Mouse (Mus musculus): ENCODE data around the gene Padi3.

Gene Padi3

GRCm38 (mm10) chr4:140810458-140811260 lies at the start of gene Padi3:
Gene Padi3, minus strand, starts transcription at chr4:140810648.
- no peak for DNase-seq (ENCODE audit: extremely low spot score, low read depth, low spot score)

DNA sequence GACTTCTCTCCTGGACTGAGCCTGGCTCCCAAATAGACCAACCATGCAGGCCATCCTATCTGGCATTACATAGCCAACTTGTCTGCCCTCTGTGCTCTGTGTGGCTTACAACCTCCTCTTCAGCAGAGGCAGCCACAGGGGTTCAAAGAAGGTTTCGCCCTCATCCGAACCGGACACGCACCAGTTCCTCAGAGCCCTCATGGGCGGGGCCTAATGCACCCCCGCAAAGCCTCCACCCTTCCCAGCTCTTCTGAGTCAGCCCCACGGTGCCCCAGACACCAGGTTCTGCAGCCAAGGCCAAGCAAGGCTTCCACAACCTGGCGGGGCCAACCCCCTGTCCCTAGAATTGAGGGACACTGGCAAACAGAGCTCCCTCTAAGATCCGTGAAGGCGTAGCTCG lies 48.8 kb upstream of the Padi3 start:
- DNase-seq (ENCODE audit: extremely low spot score, low read depth, low spot score), result no peak

DNA sequence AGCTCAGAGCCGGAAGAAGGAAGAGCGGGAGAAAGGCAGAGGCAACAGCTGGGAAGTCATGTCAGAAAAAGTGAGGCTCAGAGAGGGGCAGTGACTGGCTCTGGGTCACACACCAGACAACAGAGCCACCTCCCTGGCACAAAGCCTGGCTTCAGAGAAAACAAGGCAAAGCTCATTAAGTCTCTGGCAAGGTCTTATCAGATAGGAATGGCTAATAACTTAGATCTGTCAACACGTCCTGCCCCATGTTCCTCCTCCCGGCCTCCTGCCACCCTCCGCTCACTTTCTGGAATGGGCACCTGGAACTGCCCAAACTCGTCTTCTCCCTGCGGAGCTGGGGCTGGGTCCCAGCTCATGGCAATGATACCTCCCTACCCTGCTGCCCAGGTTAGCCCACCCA lies 47.4 kb upstream of the Padi3 start:
- DNase-seq (ENCODE audit: extremely low spot score, low read depth, low spot score), result no peak

DNA sequence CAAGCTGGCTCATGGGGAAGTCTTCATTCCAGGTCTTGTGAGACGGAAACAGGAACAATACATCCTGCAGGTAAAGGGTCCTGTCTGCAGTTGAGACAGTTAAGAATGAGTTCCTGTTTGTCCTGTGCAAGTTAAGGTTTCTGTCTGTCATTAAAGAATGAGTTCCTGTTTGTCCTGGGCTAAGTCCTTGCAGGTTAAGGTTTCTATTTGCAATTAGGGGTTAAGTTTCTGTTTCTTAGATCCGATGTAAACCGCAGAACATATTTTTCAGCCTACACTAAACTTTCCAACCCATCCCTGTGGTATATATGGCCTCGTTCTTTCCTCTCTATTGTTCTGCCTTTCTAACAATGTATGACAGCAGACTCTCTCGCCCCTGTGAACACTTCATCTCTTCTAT lies 46.6 kb upstream of the Padi3 start:
- DNase-seq (ENCODE audit: extremely low spot score, low read depth, low spot score), result no peak

DNA sequence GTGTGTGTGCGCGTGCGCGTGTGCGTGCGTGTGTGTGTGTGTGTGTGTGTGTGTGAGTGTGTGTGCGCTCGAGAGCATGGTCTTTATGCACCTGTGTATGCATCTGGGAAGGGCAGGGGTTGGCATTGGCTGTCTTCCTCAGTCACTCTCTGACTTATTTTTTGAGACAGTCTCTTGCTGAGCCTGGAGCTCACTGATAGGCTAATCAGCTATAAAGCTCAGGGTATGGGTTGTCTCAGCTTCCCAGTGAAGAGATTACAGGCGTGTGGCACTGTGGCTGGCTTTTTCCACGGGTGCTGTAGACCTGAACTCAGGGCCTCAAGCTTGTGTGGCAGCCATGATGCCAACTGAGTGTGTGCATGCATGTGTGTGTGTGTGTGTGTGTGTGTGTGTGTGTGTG lies 44.7 kb upstream of the Padi3 start:
- DNase-seq (ENCODE audit: extremely low spot score, low read depth, low spot score), result no peak

DNA sequence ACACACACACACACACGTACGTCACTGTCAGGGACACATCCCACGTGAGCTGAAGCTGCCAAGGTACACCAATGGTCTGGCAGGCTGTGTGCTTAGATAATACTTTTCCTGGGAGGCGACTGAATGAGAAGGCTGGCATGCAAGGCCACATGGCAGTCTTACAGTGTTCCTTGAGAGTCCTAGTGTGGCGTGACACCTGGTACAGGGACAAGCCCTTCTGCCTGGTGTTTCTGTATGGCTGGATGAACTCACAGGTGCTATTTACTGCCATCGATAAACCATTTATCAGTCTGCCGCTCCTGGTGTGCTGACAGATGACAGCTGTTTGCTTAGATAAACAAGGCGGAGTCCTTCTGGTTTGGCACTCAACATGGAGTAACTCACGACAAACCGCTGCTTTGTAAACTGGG lies 44.0 kb upstream of the Padi3 start:
- DNase-seq (ENCODE audit: extremely low spot score, low read depth, low spot score), result no peak

DNA sequence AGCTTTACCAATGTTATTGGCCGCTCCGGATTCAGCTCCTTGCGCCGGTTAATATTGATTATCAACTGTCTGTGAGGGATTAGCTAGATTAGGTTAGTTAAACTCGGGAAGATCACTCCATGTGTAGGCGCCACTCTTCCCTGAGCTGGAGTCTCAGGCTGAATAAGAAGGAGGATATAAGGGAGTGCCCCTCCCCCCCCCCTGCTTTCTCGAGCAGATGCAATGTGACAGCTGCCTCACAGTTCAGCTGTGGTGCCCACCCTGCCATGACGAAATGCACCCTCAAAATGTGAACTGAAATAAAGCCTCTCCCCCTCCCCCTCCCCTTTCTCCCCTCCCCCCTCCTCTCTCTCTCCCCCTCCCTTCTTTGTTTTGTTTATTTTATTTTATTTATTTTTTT lies 43.2 kb upstream of the Padi3 start:
- DNase-seq (ENCODE audit: extremely low spot score, low read depth, low spot score), result no peak

GRCm38 (mm10) chr4:140849310-140849709 lies 38.9 kb upstream of the Padi3 start:
- DNase-seq (ENCODE audit: extremely low spot score, low read depth, low spot score), result no peak

DNA sequence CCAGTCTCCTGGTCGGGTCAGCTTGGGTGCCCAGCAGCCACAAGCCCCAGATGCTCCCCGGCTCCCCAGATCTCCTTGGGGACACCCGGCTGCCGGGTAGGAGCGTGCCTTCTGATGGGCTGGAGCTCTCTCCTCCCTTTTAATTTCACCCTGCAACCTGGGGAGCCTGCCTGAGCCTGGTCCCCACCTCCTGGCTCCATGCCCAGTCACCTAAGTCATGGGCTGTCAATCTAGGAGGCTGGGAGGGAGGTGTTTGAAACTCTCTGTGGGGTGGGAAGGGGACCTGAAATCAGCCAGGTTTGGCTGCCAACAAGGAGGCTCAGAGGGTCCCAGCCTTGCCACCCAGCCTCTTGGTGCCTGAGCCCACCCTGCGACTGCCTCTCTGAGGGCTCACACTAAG lies 35.2 kb upstream of the Padi3 start, which contains the start of gene Padi1:
TSS of gene Padi1 (minus strand) at position 113 of the 400 bp plus-strand sequence.
- DNase-seq (ENCODE audit: extremely low spot score, low read depth, low spot score), result no peak

- no peak for DNase-seq (ENCODE audit: extremely low spot score, low read depth, low spot score)
Measured at GRCm38 (mm10) chr4:140844991-140845390, 34.5 kb upstream of the Padi3 start.

GRCm38 (mm10) chr4:140843670-140844280 lies 33.3 kb upstream of the Padi3 start:
- no peak for DNase-seq (ENCODE audit: extremely low spot score, low read depth, low spot score)

GRCm38 (mm10) chr4:140842909-140843308 lies 32.5 kb upstream of the Padi3 start:
- DNase-seq (ENCODE audit: extremely low spot score, low read depth, low spot score), result no peak

- no peak for DNase-seq (ENCODE audit: extremely low spot score, low read depth, low spot score)
Measured at GRCm38 (mm10) chr4:140837879-140838278, 27.4 kb upstream of the Padi3 start.

- DNase-seq (ENCODE audit: extremely low spot score, low read depth, low spot score), result no peak
Measured at GRCm38 (mm10) chr4:140836208-140836866, 25.9 kb upstream of the Padi3 start.

DNA sequence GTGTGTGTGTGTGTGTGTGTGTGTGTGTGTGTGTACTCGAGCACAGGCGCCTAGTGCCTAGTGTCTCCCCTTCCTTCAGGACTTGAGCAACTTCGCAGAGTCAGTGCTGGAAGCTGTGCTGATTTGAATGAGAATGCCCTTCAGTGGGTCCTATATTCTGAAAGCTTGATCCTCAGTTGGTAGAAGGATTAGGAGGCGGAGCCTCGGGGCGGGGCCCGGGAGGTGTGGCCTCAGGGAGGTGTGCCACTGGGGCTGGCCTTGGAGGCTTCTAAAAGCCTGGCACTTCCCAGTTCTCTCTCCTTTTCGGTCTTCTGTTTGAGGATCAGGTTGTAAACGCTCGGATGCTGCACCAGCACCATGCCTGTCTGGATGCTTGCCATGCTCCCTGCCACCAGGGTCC lies 25.2 kb upstream of the Padi3 start:
- DNase-seq (ENCODE audit: extremely low spot score, low read depth, low spot score), result no peak

DNA sequence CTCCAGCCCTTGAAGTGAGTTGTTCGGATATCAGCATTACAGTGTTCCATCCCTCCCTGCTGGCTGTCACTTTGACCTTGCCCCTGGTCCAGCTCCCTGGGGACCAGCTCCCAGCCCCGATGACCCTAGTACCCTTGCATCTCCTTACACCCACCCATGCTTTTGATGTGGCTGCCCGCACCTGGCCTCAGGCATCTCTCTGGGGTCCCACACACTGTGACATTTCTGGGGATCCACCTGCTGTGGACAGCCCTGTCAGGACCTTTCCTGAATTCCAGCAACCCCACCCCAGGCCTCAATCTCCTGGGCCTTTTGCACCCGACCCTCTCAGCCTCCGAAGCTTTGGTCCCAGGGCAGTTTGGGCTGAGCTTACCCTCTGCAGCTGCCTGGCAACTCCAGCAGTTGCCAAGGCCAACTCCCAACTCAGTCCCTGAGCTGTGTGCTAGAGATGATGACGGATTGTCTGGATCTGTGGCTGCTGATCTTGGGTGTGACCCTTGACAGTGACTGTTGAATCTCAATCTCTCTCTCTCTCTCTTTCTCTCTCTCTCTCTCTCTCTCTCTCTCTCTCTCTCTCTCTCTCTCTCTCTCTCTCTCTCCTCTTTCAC lies 24.0 kb upstream of the Padi3 start:
- DNase-seq (ENCODE audit: extremely low spot score, low read depth, low spot score), result no peak

- DNase-seq (ENCODE audit: extremely low spot score, low read depth, low spot score), result no peak
Measured at GRCm38 (mm10) chr4:140832821-140833220, 22.4 kb upstream of the Padi3 start.

- no peak for DNase-seq (ENCODE audit: extremely low spot score, low read depth, low spot score)
Measured at GRCm38 (mm10) chr4:140831808-140832207, 21.4 kb upstream of the Padi3 start.

- no peak for DNase-seq (ENCODE audit: extremely low spot score, low read depth, low spot score)
Measured at GRCm38 (mm10) chr4:140827237-140827636, 16.8 kb upstream of the Padi3 start.

- no peak for DNase-seq (ENCODE audit: extremely low spot score, low read depth, low spot score)
Measured at GRCm38 (mm10) chr4:140825942-140826341, 15.5 kb upstream of the Padi3 start.

DNA sequence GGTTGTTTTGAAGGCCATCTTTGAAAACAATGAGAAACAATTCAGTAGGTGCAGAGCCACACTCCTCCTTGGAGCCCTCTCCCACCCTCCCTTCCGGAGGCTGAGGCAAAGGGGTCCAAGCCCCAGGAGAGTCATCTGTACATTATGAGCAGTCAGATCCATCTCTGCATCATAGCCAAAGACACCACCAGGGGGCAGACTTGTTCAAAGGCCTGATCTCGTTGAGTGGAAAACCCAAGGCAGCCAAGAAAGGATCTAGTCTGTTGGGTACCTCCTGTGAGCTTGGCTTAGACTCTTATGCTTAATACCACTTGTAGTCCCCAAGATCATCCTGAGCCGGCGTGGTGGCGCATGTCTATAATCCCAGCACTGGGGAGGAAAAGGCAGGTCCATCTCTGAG lies 11.5 kb upstream of the Padi3 start:
- no peak for DNase-seq (ENCODE audit: extremely low spot score, low read depth, low spot score)

- DNase-seq (ENCODE audit: extremely low spot score, low read depth, low spot score), result no peak
Measured at GRCm38 (mm10) chr4:140817413-140817812, 7.0 kb upstream of the Padi3 start.

All from hindlimb bud, embryonic 11.5 days (tissue).